Mouse (Mus musculus): ENCODE data around the gene Gm11985.
"Not testable (repeated sequence)": the region's sequence is repeated elsewhere in the genome, so short reads cannot be mapped to it uniquely, and the experiment has no call there.

Gene Gm11985

GRCm38 (mm10) chr11:7188469-7188868 is at the start of gene Gm11985:
Gene Gm11985 (minus strand): TSS chr11:7188569.
- no peak for DNase-seq (ENCODE audit: low read depth, low spot score)

- no peak for DNase-seq (ENCODE audit: low read depth, low spot score)
Measured at GRCm38 (mm10) chr11:7237712-7238111, 49.3 kb upstream of the Gm11985 start.

- no peak for DNase-seq (ENCODE audit: low read depth, low spot score)
Measured at GRCm38 (mm10) chr11:7236751-7237150, 48.4 kb upstream of the Gm11985 start.

- DNase-seq (ENCODE audit: low read depth, low spot score): no peak
Measured at GRCm38 (mm10) chr11:7234981-7235609, 46.7 kb upstream of the Gm11985 start.

GRCm38 (mm10) chr11:7234436-7234835 is 46.1 kb upstream of the Gm11985 start:
- no peak for DNase-seq (ENCODE audit: low read depth, low spot score)

- no peak for DNase-seq (ENCODE audit: low read depth, low spot score)
Measured at GRCm38 (mm10) chr11:7233333-7233732, 45.0 kb upstream of the Gm11985 start.

GRCm38 (mm10) chr11:7231958-7232357 is 43.6 kb upstream of the Gm11985 start:
- DNase-seq (ENCODE audit: low read depth, low spot score): no peak

GRCm38 (mm10) chr11:7230000-7230399 is 41.6 kb upstream of the Gm11985 start:
- DNase-seq (ENCODE audit: low read depth, low spot score): no peak

- no peak for DNase-seq (ENCODE audit: low read depth, low spot score)
Measured at GRCm38 (mm10) chr11:7228107-7228506, 39.7 kb upstream of the Gm11985 start.

- DNase-seq (ENCODE audit: low read depth, low spot score): no peak
Measured at GRCm38 (mm10) chr11:7226810-7227550, 38.6 kb upstream of the Gm11985 start.

- DNase-seq (ENCODE audit: low read depth, low spot score): no peak
Measured at GRCm38 (mm10) chr11:7226200-7226599, 37.8 kb upstream of the Gm11985 start.

GRCm38 (mm10) chr11:7221826-7222225 is 33.5 kb upstream of the Gm11985 start:
- DNase-seq (ENCODE audit: low read depth, low spot score): not testable (repeated sequence)

- no peak for DNase-seq (ENCODE audit: low read depth, low spot score)
Measured at GRCm38 (mm10) chr11:7215703-7216102, 27.3 kb upstream of the Gm11985 start.

GRCm38 (mm10) chr11:7214761-7215160 is 26.4 kb upstream of the Gm11985 start:
- DNase-seq (ENCODE audit: low read depth, low spot score): peak; percentile 68

- no peak for DNase-seq (ENCODE audit: low read depth, low spot score)
Measured at GRCm38 (mm10) chr11:7214342-7214660, 25.9 kb upstream of the Gm11985 start.

- no peak for DNase-seq (ENCODE audit: low read depth, low spot score)
Measured at GRCm38 (mm10) chr11:7213501-7214341, 25.4 kb upstream of the Gm11985 start, which contains the start of gene Igfbp3. Gene Igfbp3 (minus strand): TSS chr11:7213923.

- DNase-seq (ENCODE audit: low read depth, low spot score): no peak
Measured at GRCm38 (mm10) chr11:7213161-7213500, 24.8 kb upstream of the Gm11985 start.

GRCm38 (mm10) chr11:7212126-7212798 is 23.9 kb upstream of the Gm11985 start:
- no peak for DNase-seq (ENCODE audit: low read depth, low spot score)

GRCm38 (mm10) chr11:7211211-7211610 is 22.8 kb upstream of the Gm11985 start:
- DNase-seq (ENCODE audit: low read depth, low spot score): no peak

- DNase-seq (ENCODE audit: low read depth, low spot score): peak; percentile 82
Measured at GRCm38 (mm10) chr11:7210343-7210742, 22.0 kb upstream of the Gm11985 start.

GRCm38 (mm10) chr11:7203846-7204245 is 15.5 kb upstream of the Gm11985 start:
- DNase-seq (ENCODE audit: low read depth, low spot score): no peak

GRCm38 (mm10) chr11:7202206-7202605 is 13.8 kb upstream of the Gm11985 start:
- no peak for DNase-seq (ENCODE audit: low read depth, low spot score)

All from embryo, embryonic 11.5 days (tissue).